Mouse (Mus musculus) CH12.LX (cell line): Measurements from ENCODE around the gene Serpina6. TPM values are rescaled to one million over a fixed set of nuclear protein-coding genes. Genes with fewer than 3 reads are reported as not detected.
A peak's percentile ranks its signal among the peaks of the same experiment; 100 is the strongest.

Experiments used
- DNase-seq: peaks from one replicate; pipeline ENCODE4 v3.0.0-alpha.2; 2013; ENCODE audit errors: extremely low read depth
- H3K27ac ChIP-seq: 2 replicates; pipeline ENCODE4 v1.5.1; 2012; ENCODE audit warnings: low read depth, mild to moderate bottlenecking, control low read depth, moderate library complexity; ENCODE audit not compliant: insufficient read depth
- H3K27me3 ChIP-seq: replicated peaks from 2 replicates; pipeline ENCODE3; 2012; ENCODE audit warnings: inconsistent platforms
- H3K36me3 ChIP-seq, 2 experiments: replicated peaks in 1 of 2; 2 replicates each; pipeline versions ENCODE3 to v1.6.1; 2012; ENCODE audit warnings: inconsistent platforms in 1 of 2, low read length in 1 of 2, mild to moderate bottlenecking in 1 of 2, mixed read lengths in 1 of 2, moderate library complexity in 1 of 2; ENCODE audit not compliant: control insufficient read depth in 1 of 2, insufficient read depth in 1 of 2
- H3K4me1 ChIP-seq, 2 experiments: 2 replicates each; pipeline ENCODE4 v1.6.1; 2012; ENCODE audit warnings: inconsistent platforms in 1 of 2, moderate library complexity in 1 of 2; ENCODE audit not compliant: insufficient read depth in 2 of 2, control insufficient read depth in 1 of 2
- H3K4me2 ChIP-seq: 2 replicates; pipeline ENCODE4 v1.6.1; 2012; ENCODE audit warnings: low read depth, mild to moderate bottlenecking, control low read depth; ENCODE audit not compliant: poor library complexity, insufficient read depth, severe bottlenecking
- H3K4me3 ChIP-seq, 3 experiments: fragments of 150-350 bp in 1 of 3; sonication (generic) in 1 of 3; replicated peaks in 1 of 3; 2 replicates each; pipeline versions ENCODE3 to v1.5.1; 2011 to 2012; ENCODE audit warnings: low read depth in 2 of 3, low read length in 2 of 3, mild to moderate bottlenecking in 2 of 3, moderate library complexity in 2 of 3, control low read depth in 1 of 3, improper control_type of control experiment in 1 of 3, inconsistent platforms in 1 of 3, mixed read lengths in 1 of 3; ENCODE audit not compliant: poor library complexity in 1 of 3
- H3K79me2 ChIP-seq: replicated peaks from 2 replicates; pipeline ENCODE4 v1.6.1; 2012; ENCODE audit warnings: mild to moderate bottlenecking, moderate library complexity; ENCODE audit not compliant: control insufficient read depth, poor library complexity, insufficient read depth, severe bottlenecking; ENCODE audit errors: extremely low read depth
- H3K9ac ChIP-seq: 2 replicates; pipeline ENCODE4 v1.6.1; 2012; ENCODE audit warnings: low read depth, mild to moderate bottlenecking, control low read depth, moderate library complexity; ENCODE audit not compliant: insufficient read depth
- H3K9me3 ChIP-seq: replicated peaks from 2 replicates; pipeline ENCODE3; 2012; ENCODE audit warnings: low read length, inconsistent platforms, mixed read lengths
- CHD1 ChIP-seq: IDR thresholded peaks from 2 replicates; pipeline ENCODE4 v1.6.1; 2012; ENCODE audit warnings: low read depth, low read length, improper control_type of control experiment, inconsistent platforms
- CHD2 ChIP-seq: IDR thresholded peaks from 2 replicates; pipeline ENCODE4 v1.6.1; 2011; ENCODE audit warnings: low read length, improper control_type of control experiment
- CTCF ChIP-seq, 2 experiments: IDR thresholded peaks in 1 of 2; conservative IDR thresholded peaks in 1 of 2; 2 replicates each; pipeline ENCODE4 v1.5.1; 2011 to 2012; ENCODE audit warnings: low read depth in 2 of 2, low read length in 2 of 2, improper control_type of control experiment in 1 of 2, inconsistent platforms in 1 of 2, mild to moderate bottlenecking in 1 of 2, moderate library complexity in 1 of 2
- ELF1 ChIP-seq: IDR thresholded peaks from 2 replicates; pipeline ENCODE4 v1.6.1; 2014; ENCODE audit warnings: low read depth, mild to moderate bottlenecking, inconsistent platforms, low read length, improper control_type of control experiment
- IRF4 ChIP-seq: IDR thresholded peaks from 2 replicates; pipeline ENCODE4 v1.6.1; 2014; ENCODE audit warnings: low read depth, mild to moderate bottlenecking, inconsistent platforms, low read length, improper control_type of control experiment
- JUN ChIP-seq: IDR thresholded peaks from 2 replicates; pipeline ENCODE4 v1.6.1; 2011; ENCODE audit warnings: low read depth, mild to moderate bottlenecking, low read length, improper control_type of control experiment, moderate library complexity; ENCODE audit not compliant: insufficient read depth
- JUND ChIP-seq: conservative IDR thresholded peaks from 2 replicates; pipeline ENCODE4 v1.6.1; 2011; ENCODE audit warnings: low read depth, low read length, improper control_type of control experiment
- KAT2A ChIP-seq: IDR thresholded peaks from 2 replicates; pipeline ENCODE4 v1.6.1; 2012; ENCODE audit warnings: low read length, improper control_type of control experiment, inconsistent platforms; ENCODE audit not compliant: insufficient replicate concordance
- MAFK ChIP-seq: IDR thresholded peaks from 2 replicates; pipeline ENCODE4 v1.6.1; 2011; ENCODE audit warnings: low read length, improper control_type of control experiment; ENCODE audit not compliant: insufficient replicate concordance
- MAZ ChIP-seq: IDR thresholded peaks from 2 replicates; pipeline ENCODE4 v1.6.1; 2012; ENCODE audit warnings: low read depth, mild to moderate bottlenecking, inconsistent platforms, low read length, improper control_type of control experiment, moderate library complexity
- NRF1 ChIP-seq: IDR thresholded peaks from 2 replicates; pipeline ENCODE4 v1.6.1; 2014; ENCODE audit warnings: low read depth, mild to moderate bottlenecking, inconsistent platforms, low read length, improper control_type of control experiment, moderate library complexity
- RAD21 ChIP-seq: IDR thresholded peaks from 2 replicates; pipeline ENCODE4 v1.6.1; 2011; ENCODE audit warnings: low read depth, mild to moderate bottlenecking, low read length, improper control_type of control experiment, moderate library complexity
- RCOR1 ChIP-seq: conservative IDR thresholded peaks from 2 replicates; pipeline ENCODE4 v1.6.1; 2012; ENCODE audit warnings: low read depth, mild to moderate bottlenecking, inconsistent platforms, low read length, improper control_type of control experiment
- SMC3 ChIP-seq: IDR thresholded peaks from 2 replicates; pipeline ENCODE4 v1.6.1; 2011; ENCODE audit warnings: low read depth, low read length, improper control_type of control experiment
- UBTF ChIP-seq: IDR thresholded peaks from 2 replicates; pipeline ENCODE4 v1.6.1; 2012; ENCODE audit warnings: low read depth, mild to moderate bottlenecking, inconsistent platforms, low read length, improper control_type of control experiment, moderate library complexity
- ZKSCAN1 ChIP-seq: IDR thresholded peaks from 2 replicates; pipeline ENCODE4 v1.6.1; 2012; ENCODE audit warnings: low read depth, inconsistent platforms, low read length, improper control_type of control experiment, borderline replicate concordance
- dilution Hi-C: fragments of 300-500 bp; cut with MboI; formaldehyde crosslinking; loops from 2 replicates; pipeline ENCODE4 v1.14.3; 2020; ENCODE audit warnings: low sequenced_read_pairs; ENCODE audit not compliant: extremely low pct_unique_long_range_greater_than_20kb, extremely low pct_ligation_motif_present
- in situ Hi-C: fragments of 300-500 bp; cut with MboI; formaldehyde crosslinking; loops from 3 replicates; pipeline ENCODE4 v1.14.3; 2019; ENCODE audit warnings: low sequenced_read_pairs, low pct_ligation_motif_present, low pct_unique_long_range_greater_than_20kb, mixed read lengths
- polyA plus RNA-seq: library from polyadenylated mRNA; unstranded; fragments of >175 nt; gene quantifications from 2 replicates; pipeline ENCODE4 v1.2.1, GENCODE M21; 2012; ENCODE audit warnings: low read depth; ENCODE audit not compliant: insufficient read length
- total RNA-seq, 2 experiments: library from RNA; depleted of rRNA; stranded (reverse); fragments of 300-350 nt in 1 of 2; fragments of >200 nt in 1 of 2; gene quantifications; 2 replicates each; pipeline ENCODE4 v1.2.3; 2012 to 2014

The Serpina6 gene
- total and polyA plus RNA-seq, 3 experiments, result not detected

DNA sequence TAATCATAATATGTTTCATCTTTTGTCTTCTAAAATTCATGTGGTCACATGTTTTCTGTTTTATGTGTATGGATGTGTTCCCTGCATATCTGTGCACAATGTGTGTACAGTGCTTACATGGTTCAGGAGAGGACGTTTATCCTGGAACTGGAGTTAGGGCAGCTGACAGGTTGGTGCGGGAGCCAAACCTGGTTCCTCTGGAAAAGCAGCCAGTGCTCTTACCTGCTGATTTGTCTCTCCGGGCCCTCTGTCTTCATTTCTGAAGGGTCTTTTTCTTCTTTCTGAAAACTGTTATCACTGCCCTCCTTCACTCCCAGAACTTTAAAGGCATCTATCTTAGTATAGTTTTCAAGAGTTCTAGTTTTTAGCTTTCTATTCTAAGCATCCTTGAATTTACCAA, 13.2 kb downstream of the Serpina6 start:
- H3K4me1 ChIP-seq, result no peaks in the 10 kb centered on the region
- no peak overlapping the region for H3K4me2 ChIP-seq
- in situ Hi-C loops (loop anchor here (25.0 kb wide), 1 partner anchor 132 kb away; no protein-coding TSS in a partner anchor), dilution Hi-C loops (no loop called here)
- no peak overlapping the region for H3K9ac ChIP-seq
- no peaks in the 10 kb centered on the region for H3K79me2 ChIP-seq
- TF ChIP-seq KAT2A (no peak), NRF1 (no peak), CHD1 (no peak), JUN (no peak), ELF1 (no peak), JUND (no peak), MAZ (no peak), IRF4 (no peak), RCOR1 (no peak)
- no peaks in the 10 kb centered on the region for H3K9me3 ChIP-seq
- DNase-seq, result no peak
- H3K4me3 ChIP-seq, result no peak overlapping the region
- H3K27ac ChIP-seq, result no peak overlapping the region
- no peaks in the 10 kb centered on the region for H3K36me3 ChIP-seq
- H3K27me3 ChIP-seq, result peaks cover 37% of the 10 kb centered on the region

- peaks cover 32% of the 10 kb centered on the region for H3K27me3 ChIP-seq
- DNase-seq, result peak; percentile 72
- dilution Hi-C loops (no loop called here), in situ Hi-C loops (loop anchor here (25.0 kb wide), 1 partner anchor 131 kb away; no protein-coding TSS in a partner anchor)
- H3K27ac ChIP-seq, result no peak overlapping the region
- H3K79me2 ChIP-seq, result no peaks in the 10 kb centered on the region
- H3K4me2 ChIP-seq, result no peak overlapping the region
- H3K4me1 ChIP-seq, result no peaks in the 10 kb centered on the region
- no peak overlapping the region for H3K4me3 ChIP-seq
- no peaks in the 10 kb centered on the region for H3K9me3 ChIP-seq
- H3K9ac ChIP-seq, result no peak overlapping the region
- TF ChIP-seq ZKSCAN1 (no peak), CTCF (conservative IDR thresholded peaks at IDR 0.05 in 1 of 2, IDR thresholded peaks at IDR 0.05 in 1 of 2; ENCODE audit: low read depth in 2 of 2, low read length in 2 of 2) (peak; percentile 87 to 95), CHD2 (no peak), SMC3 (peak; percentile 60), RAD21 (peak; percentile 76), MAFK (no peak), UBTF (no peak)
- no peaks in the 10 kb centered on the region for H3K36me3 ChIP-seq
Measured at GRCm38 (mm10) chr12:103643336-103643735, 13.7 kb downstream of the Serpina6 start.
